Mouse (Mus musculus): ENCODE results near the gene Rc3h2. TPM values are rescaled to one million over a fixed set of nuclear protein-coding genes. Genes with fewer than 3 reads are reported as not detected.

Rc3h2 gene
- total RNA-seq (2021): 10 to 100 TPM; 82.2 to 92.0 TPM

DNA sequence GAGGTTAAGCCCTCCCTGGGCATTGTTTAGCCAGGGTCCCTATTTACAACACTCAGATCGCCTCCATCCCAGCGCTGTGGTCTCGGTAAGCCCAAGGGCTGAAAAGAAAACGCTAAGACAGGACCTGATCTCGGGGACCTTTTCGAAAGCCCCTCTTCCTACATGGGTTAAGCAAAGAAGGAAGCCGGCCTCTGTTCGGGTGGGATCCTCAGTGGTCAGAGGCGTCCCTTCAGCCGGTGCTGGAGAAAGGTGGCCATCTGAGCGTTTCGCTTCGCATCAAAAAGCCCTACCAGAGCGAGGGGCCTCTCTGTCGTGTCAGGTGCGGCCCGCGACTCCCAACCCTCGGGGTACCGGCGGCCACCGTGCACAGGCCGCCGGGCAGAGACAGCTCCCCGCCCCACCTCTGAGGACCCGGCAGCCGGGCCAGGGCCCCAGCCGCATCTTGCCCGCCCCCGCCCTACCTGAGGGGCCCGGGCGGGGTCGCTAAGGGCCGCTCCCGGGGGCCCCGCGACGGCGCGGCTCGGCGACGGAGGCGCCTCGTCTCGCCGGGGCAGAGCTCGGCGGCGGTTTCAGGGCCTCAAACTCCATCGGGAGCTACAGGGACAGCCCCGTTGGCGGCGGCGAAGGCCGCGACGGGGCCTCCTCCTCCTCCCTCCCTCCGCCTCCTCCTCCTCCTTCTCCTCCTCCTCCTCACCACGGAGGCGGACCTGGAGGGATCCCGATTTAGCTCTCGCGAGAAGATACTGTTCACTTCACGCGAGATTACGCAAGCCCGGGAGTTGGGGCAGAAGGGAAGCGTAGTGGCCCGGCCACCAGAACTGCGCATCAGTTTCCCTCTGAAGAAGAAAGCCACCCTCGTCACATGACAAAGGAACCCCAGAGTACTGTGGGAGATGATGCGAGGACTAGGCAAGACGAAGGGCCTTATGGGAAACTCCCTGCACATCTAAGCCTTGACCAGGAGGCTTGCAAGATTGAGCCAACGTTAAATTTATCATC lies at the start of gene Rc3h2:
Gene Rc3h2 (minus strand): TSS at position 598 of the 999 bp plus-strand sequence.
- DNase-seq (ENCODE audit: low spot score in 2 of 2): peak; percentile 94 to 97
- intact Hi-C loops (cut with DNase I): no loop called here

GRCm38 (mm10) chr2:37466266-37466665 lies 43.6 kb upstream of the Rc3h2 start:
- intact Hi-C loops (cut with DNase I): no loop called here

DNA sequence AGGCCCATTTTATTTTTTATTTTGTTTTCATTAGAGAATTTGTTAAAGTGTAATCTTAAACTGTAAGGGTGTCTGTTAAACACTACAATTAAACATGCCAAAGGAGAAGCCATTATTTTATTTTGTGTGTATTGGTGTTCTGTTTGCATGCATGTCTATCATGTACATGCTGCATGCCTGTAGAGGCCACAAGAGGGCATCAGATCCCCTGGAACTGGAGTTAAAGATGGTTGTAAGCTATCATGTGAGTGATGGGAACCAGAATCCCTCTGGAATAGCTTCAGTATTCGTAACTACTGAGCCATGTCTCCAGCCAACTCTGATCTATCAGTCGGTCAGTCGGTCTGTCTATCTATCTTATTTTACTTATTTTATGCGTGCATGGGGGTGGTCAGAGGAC lies 38.0 kb upstream of the Rc3h2 start:
- intact Hi-C loops (cut with DNase I): no loop called here
- no peak for DNase-seq (ENCODE audit: low spot score in 2 of 2)

More at GRCm38 (mm10) chr2:37466266-37466665, 43.6 kb upstream of the Rc3h2 start:
- DNase-seq (ENCODE audit: low spot score in 2 of 2): no peak

DNA sequence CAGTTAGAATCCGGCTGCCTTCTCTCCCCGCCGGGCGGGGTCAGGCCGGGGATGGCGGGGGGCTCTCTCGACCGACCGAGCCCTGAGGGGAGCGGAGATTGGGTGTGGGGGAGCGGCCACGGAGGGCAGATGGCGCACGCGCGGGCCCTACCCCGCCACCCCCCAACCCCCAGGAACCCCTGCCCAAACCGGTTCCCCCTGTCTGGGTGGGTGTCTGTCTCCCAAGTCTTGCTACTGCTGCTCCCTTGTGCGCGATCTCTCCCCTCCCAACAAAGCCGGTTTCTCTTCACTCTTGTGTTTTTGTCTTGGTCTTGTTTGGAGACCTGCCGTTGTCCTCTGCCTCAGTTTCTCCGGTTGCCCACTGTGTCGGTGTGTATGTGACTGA lies 29.7 kb upstream of the Rc3h2 start:
- intact Hi-C loops (cut with DNase I): no loop called here
- DNase-seq (ENCODE audit: low spot score in 2 of 2): no peak

DNA sequence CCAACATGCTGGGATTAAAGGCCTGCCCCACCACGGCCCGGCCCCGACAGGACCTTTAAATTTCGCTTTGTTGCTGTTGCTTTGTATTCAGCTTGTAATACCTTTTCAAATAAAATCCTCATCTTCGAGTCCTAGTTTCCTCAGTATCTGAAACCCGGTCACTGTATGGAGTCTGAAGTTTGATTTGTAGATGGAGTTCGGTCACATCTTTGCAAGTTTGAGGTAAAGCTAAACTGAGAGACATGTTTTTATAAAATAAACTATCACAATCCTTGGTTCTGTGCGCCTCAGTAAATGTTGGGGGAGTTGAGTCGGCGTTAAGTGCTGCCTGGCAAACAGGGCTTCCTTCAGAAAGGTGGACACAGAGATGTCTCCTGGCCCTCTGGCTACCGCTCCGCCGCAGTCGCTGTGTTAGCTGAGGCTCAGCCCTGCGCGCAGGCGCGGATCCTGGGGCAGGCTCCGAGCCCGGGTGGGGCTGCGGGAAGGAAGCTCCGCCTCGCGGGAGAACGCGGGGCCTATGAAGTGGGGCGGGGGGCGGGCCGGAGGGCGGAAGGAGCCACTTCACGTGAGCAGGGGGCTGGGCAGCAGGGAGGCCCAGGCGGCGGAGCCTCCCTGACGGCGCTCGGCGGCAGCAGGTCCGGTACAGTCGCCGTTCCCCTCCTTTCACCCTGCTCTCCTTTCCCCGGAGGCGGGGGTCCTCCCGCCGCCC lies 29.1 kb upstream of the Rc3h2 start:
- intact Hi-C loops (cut with DNase I): no loop called here
- DNase-seq (ENCODE audit: low spot score in 2 of 2): peak; percentile 92 to 94

DNA sequence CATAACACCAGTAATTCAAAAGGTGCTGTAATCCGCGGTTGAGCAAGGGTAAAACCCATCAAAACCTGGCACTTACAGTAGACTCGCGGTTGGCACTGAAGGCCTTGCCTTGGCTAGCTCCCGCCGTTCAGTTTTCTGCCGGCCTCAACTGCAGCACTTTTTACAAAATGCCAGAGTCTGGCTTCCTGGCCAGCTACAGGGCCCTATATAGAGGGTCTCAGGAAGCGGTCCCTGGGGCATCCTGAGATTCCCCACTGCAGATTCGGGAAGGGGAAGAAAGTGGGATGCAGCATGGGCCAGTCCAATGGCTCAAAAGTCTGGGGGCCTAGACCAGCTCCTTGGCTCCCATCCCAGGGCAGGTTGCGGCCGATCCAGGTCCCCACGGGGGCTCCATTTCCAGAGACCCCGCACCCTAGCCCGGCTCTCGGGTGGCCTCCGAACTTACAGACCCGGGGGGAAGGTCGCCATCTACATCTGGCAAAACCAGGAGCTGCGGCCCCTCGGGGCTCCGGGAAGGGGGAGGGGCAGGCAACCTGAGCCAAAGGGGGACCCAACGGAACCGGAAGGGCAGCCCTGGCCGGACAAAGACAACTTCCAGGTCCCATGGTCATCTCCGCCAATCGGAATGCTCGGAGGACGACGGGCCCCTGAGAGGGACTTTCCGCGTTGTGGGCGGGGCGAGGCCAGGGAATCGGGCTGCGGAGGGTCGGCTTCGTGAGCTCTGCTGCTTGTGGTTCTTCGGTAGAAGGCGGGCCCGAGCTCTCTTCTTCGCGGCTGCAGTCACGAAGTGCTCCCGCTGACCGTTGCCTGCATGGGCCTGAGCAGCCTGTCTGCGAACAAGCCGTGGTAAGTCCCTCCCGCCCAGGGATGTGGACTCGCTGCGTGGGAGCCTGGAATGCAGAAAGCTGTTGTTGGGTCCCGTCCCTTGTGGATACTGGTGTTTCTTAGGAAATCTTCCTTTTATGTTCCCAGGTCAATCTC lies 20.2 kb upstream of the Rc3h2 start, which contains the start of the genes Zbtb26, Zbtb6 and Rabgap1:
Gene Zbtb26 (minus strand): TSS at position 525 of the 981 bp plus-strand sequence.
Gene Zbtb6 (minus strand): TSS at position 561 of the 981 bp plus-strand sequence.
Gene Rabgap1 (plus strand): TSS at position 669 of the 981 bp plus-strand sequence.
- intact Hi-C loops (cut with DNase I): no loop called here
- DNase-seq (ENCODE audit: low spot score in 2 of 2): peak; percentile 98

- no peak for DNase-seq (ENCODE audit: low spot score in 2 of 2)
- intact Hi-C loops (cut with DNase I): no loop called here
Observed at GRCm38 (mm10) chr2:37431609-37432008, 8.9 kb upstream of the Rc3h2 start.

GRCm38 (mm10) chr2:37430593-37431464 lies 8.1 kb upstream of the Rc3h2 start:
- DNase-seq (ENCODE audit: low spot score in 2 of 2): peak; percentile 82 to 85
- intact Hi-C loops (cut with DNase I): no loop called here

- no peak for DNase-seq (ENCODE audit: low spot score in 2 of 2)
- intact Hi-C loops (cut with DNase I): no loop called here
Observed at GRCm38 (mm10) chr2:37423671-37424070, 968 bp upstream of the Rc3h2 start.

GRCm38 (mm10) chr2:37421903-37422302 lies 800 bp downstream of the Rc3h2 start:
- no peak for DNase-seq (ENCODE audit: low spot score in 2 of 2)
- intact Hi-C loops (cut with DNase I): no loop called here

- intact Hi-C loops (cut with DNase I): no loop called here
- no peak for DNase-seq (ENCODE audit: low spot score in 2 of 2)
Observed at GRCm38 (mm10) chr2:37395539-37395938, 27.2 kb downstream of the Rc3h2 start.

DNA sequence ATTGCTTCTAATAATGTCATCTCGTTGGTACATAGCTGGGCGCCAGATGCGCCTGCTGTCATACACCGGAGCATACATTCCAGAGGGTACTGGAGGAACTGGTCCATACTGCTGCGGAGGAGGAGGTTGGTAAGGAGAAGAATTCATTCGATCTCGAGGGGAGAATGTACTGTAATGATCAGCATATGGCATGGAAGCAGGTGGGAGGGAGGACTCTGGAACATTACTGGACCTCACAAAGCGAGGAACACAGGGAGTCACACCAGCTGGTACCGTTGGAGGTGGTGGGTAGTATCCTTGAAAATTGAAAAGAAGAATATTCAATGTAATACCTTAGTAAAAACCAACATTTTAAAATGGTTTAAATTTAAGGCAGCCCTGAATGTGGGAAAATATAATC lies 39.8 kb downstream of the Rc3h2 start:
- peak in 1 of 2 experiments; percentile 8 for DNase-seq (ENCODE audit: low spot score in 2 of 2)
- intact Hi-C loops (cut with DNase I): no loop called here

GRCm38 (mm10) chr2:37380189-37380588 lies 42.5 kb downstream of the Rc3h2 start:
- DNase-seq (ENCODE audit: low spot score in 2 of 2): peak; percentile 17 to 29
- intact Hi-C loops (cut with DNase I): no loop called here

GRCm38 (mm10) chr2:37376018-37376417 lies 46.7 kb downstream of the Rc3h2 start:
- DNase-seq (ENCODE audit: low spot score in 2 of 2): no peak
- intact Hi-C loops (cut with DNase I): loop anchor here (5.0 kb wide), 1 partner anchor 36 kb away; no protein-coding TSS in a partner anchor

DNA sequence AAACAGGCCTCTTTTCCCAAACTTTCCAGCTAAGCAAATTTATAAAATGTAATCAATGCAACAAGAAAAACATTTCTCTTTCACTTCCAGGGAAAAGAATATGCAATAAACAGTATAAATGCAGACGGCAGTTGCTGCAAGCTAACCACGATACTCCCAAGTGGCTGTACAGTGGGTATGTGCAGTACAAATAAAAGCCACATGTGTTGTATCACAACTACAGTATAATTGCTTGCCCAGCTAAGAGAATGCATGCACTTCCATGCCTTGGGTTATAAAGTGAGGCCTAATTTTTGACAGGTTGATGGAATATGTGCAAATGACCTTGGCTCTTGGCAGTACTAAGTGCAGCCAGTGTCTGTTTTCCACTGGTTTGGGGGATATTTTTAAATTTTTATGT lies 52.1 kb downstream of the Rc3h2 start:
- no peak for DNase-seq (ENCODE audit: low spot score in 2 of 2)
- intact Hi-C loops (cut with DNase I): no loop called here

DNA sequence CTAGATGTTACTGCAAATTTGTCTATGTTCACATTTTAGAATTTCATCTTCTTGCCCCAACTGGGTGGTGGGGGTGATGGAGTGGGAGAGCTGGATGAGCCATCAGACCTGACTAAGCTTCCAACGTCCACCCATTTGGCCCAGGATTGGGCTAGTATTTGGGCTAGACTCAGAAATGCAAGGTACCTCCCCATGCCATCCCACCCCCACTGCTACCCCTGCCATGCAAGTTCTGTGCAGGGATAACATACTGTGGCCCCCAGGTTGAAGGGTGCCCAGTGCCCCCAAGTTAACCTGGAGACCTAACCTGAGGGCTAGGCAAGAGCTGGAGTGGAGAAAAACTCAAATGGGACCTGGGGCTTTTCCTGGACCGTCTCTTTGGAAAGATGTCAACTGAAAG lies 62.8 kb downstream of the Rc3h2 start:
- intact Hi-C loops (cut with DNase I): no loop called here
- no peak for DNase-seq (ENCODE audit: low spot score in 2 of 2)

- intact Hi-C loops (cut with DNase I): no loop called here
- peak; percentile 88 to 91 for DNase-seq (ENCODE audit: low spot score in 2 of 2)
Observed at GRCm38 (mm10) chr2:37358633-37359540, 63.8 kb downstream of the Rc3h2 start, which contains the start of gene Pdcl. Gene Pdcl (minus strand): TSS chr2:37359332.
